Mouse (Mus musculus) small intestine, adult 10 weeks (tissue): ENCODE measurements around the gene Gm5941. TPM values are rescaled to one million over a fixed set of nuclear protein-coding genes. Genes with fewer than 3 reads are reported as not detected.

Experiments used
- polyA plus RNA-seq: library from polyadenylated mRNA; stranded (reverse); fragments of 350-450 nt; fragmentation: Illumina TruSeq; extraction: RNeasy Lipid Tissue Mini Kit (QIAGEN cat#74804); gene quantifications from one replicate; pipeline ENCODE4 v1.2.3, GENCODE M21; 2014; ENCODE audit warnings: low replicate concordance

Gm5941 gene
- polyA plus RNA-seq, result not detected

GRCm38 (mm10) chrX:92489649-92490048 is at the start of gene Gm5941:
TSS of gene Gm5941 (plus strand) at chrX:92489949.

Other genes starting within 250 kb of the Gm5941 start
- gene Mageb18, start 109.6 kb downstream of the Gm5941 start, polyA plus RNA-seq, result not detected